Mouse (Mus musculus) CH12.LX (cell line): ENCODE results near the gene Gm15737. TPM values are rescaled to one million over a fixed set of nuclear protein-coding genes. Genes with fewer than 3 reads are reported as not detected.

Experiments used
- DNase-seq: peaks from one replicate; pipeline ENCODE4 v3.0.0-alpha.2; 2013; ENCODE audit errors: extremely low read depth
- H3K27ac ChIP-seq: 2 replicates; pipeline ENCODE4 v1.5.1; 2012; ENCODE audit warnings: low read depth, mild to moderate bottlenecking, control low read depth, moderate library complexity; ENCODE audit not compliant: insufficient read depth
- H3K27me3 ChIP-seq: replicated peaks from 2 replicates; pipeline ENCODE3; 2012; ENCODE audit warnings: inconsistent platforms
- H3K36me3 ChIP-seq, 2 experiments: replicated peaks in 1 of 2; 2 replicates each; pipeline versions ENCODE3 to v1.6.1; 2012; ENCODE audit warnings: inconsistent platforms in 1 of 2, low read length in 1 of 2, mild to moderate bottlenecking in 1 of 2, mixed read lengths in 1 of 2, moderate library complexity in 1 of 2; ENCODE audit not compliant: control insufficient read depth in 1 of 2, insufficient read depth in 1 of 2
- H3K4me1 ChIP-seq, 2 experiments: 2 replicates each; pipeline ENCODE4 v1.6.1; 2012; ENCODE audit warnings: inconsistent platforms in 1 of 2, moderate library complexity in 1 of 2; ENCODE audit not compliant: insufficient read depth in 2 of 2, control insufficient read depth in 1 of 2
- H3K4me2 ChIP-seq: 2 replicates; pipeline ENCODE4 v1.6.1; 2012; ENCODE audit warnings: low read depth, mild to moderate bottlenecking, control low read depth; ENCODE audit not compliant: poor library complexity, insufficient read depth, severe bottlenecking
- H3K4me3 ChIP-seq, 3 experiments: fragments of 150-350 bp in 1 of 3; sonication (generic) in 1 of 3; replicated peaks in 1 of 3; 2 replicates each; pipeline versions ENCODE3 to v1.5.1; 2011 to 2012; ENCODE audit warnings: low read depth in 2 of 3, low read length in 2 of 3, mild to moderate bottlenecking in 2 of 3, moderate library complexity in 2 of 3, control low read depth in 1 of 3, improper control_type of control experiment in 1 of 3, inconsistent platforms in 1 of 3, mixed read lengths in 1 of 3; ENCODE audit not compliant: poor library complexity in 1 of 3
- H3K79me2 ChIP-seq: replicated peaks from 2 replicates; pipeline ENCODE4 v1.6.1; 2012; ENCODE audit warnings: mild to moderate bottlenecking, moderate library complexity; ENCODE audit not compliant: control insufficient read depth, poor library complexity, insufficient read depth, severe bottlenecking; ENCODE audit errors: extremely low read depth
- H3K9ac ChIP-seq: 2 replicates; pipeline ENCODE4 v1.6.1; 2012; ENCODE audit warnings: low read depth, mild to moderate bottlenecking, control low read depth, moderate library complexity; ENCODE audit not compliant: insufficient read depth
- H3K9me3 ChIP-seq: replicated peaks from 2 replicates; pipeline ENCODE3; 2012; ENCODE audit warnings: low read length, inconsistent platforms, mixed read lengths
- E2F4 ChIP-seq: IDR thresholded peaks from 2 replicates; pipeline ENCODE4 v1.6.1; 2011; ENCODE audit warnings: low read depth, low read length, improper control_type of control experiment; ENCODE audit not compliant: insufficient replicate concordance
- EP300 ChIP-seq: IDR thresholded peaks from 2 replicates; pipeline ENCODE4 v1.6.1; 2011; ENCODE audit warnings: low read length, improper control_type of control experiment
- HCFC1 ChIP-seq: IDR thresholded peaks from 2 replicates; pipeline ENCODE4 v1.6.1; 2012; ENCODE audit warnings: low read depth, mild to moderate bottlenecking, inconsistent platforms, low read length, improper control_type of control experiment
- IRF4 ChIP-seq: IDR thresholded peaks from 2 replicates; pipeline ENCODE4 v1.6.1; 2014; ENCODE audit warnings: low read depth, mild to moderate bottlenecking, inconsistent platforms, low read length, improper control_type of control experiment
- KAT2A ChIP-seq: IDR thresholded peaks from 2 replicates; pipeline ENCODE4 v1.6.1; 2012; ENCODE audit warnings: low read length, improper control_type of control experiment, inconsistent platforms; ENCODE audit not compliant: insufficient replicate concordance
- MAZ ChIP-seq: IDR thresholded peaks from 2 replicates; pipeline ENCODE4 v1.6.1; 2012; ENCODE audit warnings: low read depth, mild to moderate bottlenecking, inconsistent platforms, low read length, improper control_type of control experiment, moderate library complexity
- MEF2A ChIP-seq: IDR thresholded peaks from 2 replicates; pipeline ENCODE4 v1.6.1; 2014; ENCODE audit warnings: low read depth, mild to moderate bottlenecking, inconsistent platforms, low read length, improper control_type of control experiment, borderline replicate concordance
- NRF1 ChIP-seq: IDR thresholded peaks from 2 replicates; pipeline ENCODE4 v1.6.1; 2014; ENCODE audit warnings: low read depth, mild to moderate bottlenecking, inconsistent platforms, low read length, improper control_type of control experiment, moderate library complexity
- RAD21 ChIP-seq: IDR thresholded peaks from 2 replicates; pipeline ENCODE4 v1.6.1; 2011; ENCODE audit warnings: low read depth, mild to moderate bottlenecking, low read length, improper control_type of control experiment, moderate library complexity
- TBP ChIP-seq: conservative IDR thresholded peaks from 2 replicates; pipeline ENCODE4 v1.6.1; 2011; ENCODE audit warnings: low read depth, low read length, improper control_type of control experiment
- TCF12 ChIP-seq: IDR thresholded peaks from 2 replicates; pipeline ENCODE4 v1.6.1; 2014; ENCODE audit warnings: low read depth, mild to moderate bottlenecking, inconsistent platforms, low read length, improper control_type of control experiment
- UBTF ChIP-seq: IDR thresholded peaks from 2 replicates; pipeline ENCODE4 v1.6.1; 2012; ENCODE audit warnings: low read depth, mild to moderate bottlenecking, inconsistent platforms, low read length, improper control_type of control experiment, moderate library complexity
- USF1 ChIP-seq: IDR thresholded peaks from 2 replicates; pipeline ENCODE4 v1.6.1; 2014; ENCODE audit warnings: low read depth, mild to moderate bottlenecking, inconsistent platforms, low read length, improper control_type of control experiment
- USF2 ChIP-seq: conservative IDR thresholded peaks from 2 replicates; pipeline ENCODE4 v1.6.1; 2011; ENCODE audit warnings: low read depth, low read length, improper control_type of control experiment
- ZMIZ1 ChIP-seq: IDR thresholded peaks from 2 replicates; pipeline ENCODE4 v1.6.1; 2012; ENCODE audit warnings: low read depth, mild to moderate bottlenecking, inconsistent platforms, low read length, improper control_type of control experiment
- ZNF384 ChIP-seq: IDR thresholded peaks from 2 replicates; pipeline ENCODE4 v1.6.1; 2012; ENCODE audit warnings: low read depth, low read length, improper control_type of control experiment, inconsistent platforms
- dilution Hi-C: fragments of 300-500 bp; cut with MboI; formaldehyde crosslinking; loops from 2 replicates; pipeline ENCODE4 v1.14.3; 2020; ENCODE audit warnings: low sequenced_read_pairs; ENCODE audit not compliant: extremely low pct_unique_long_range_greater_than_20kb, extremely low pct_ligation_motif_present
- in situ Hi-C: fragments of 300-500 bp; cut with MboI; formaldehyde crosslinking; loops from 3 replicates; pipeline ENCODE4 v1.14.3; 2019; ENCODE audit warnings: low sequenced_read_pairs, low pct_ligation_motif_present, low pct_unique_long_range_greater_than_20kb, mixed read lengths
- polyA plus RNA-seq: library from polyadenylated mRNA; unstranded; fragments of >175 nt; gene quantifications from 2 replicates; pipeline ENCODE4 v1.2.1, GENCODE M21; 2012; ENCODE audit warnings: low read depth; ENCODE audit not compliant: insufficient read length
- total RNA-seq, 2 experiments: library from RNA; depleted of rRNA; stranded (reverse); fragments of 300-350 nt in 1 of 2; fragments of >200 nt in 1 of 2; gene quantifications; 2 replicates each; pipeline ENCODE4 v1.2.3; 2012 to 2014

Gene Gm15737
- total RNA-seq (2012; rRNA removed) (not detected in 2 replicates), total RNA-seq (2014; rRNA removed) (not detected in 2 replicates), polyA plus RNA-seq (not detected in 2 replicates)

DNA sequence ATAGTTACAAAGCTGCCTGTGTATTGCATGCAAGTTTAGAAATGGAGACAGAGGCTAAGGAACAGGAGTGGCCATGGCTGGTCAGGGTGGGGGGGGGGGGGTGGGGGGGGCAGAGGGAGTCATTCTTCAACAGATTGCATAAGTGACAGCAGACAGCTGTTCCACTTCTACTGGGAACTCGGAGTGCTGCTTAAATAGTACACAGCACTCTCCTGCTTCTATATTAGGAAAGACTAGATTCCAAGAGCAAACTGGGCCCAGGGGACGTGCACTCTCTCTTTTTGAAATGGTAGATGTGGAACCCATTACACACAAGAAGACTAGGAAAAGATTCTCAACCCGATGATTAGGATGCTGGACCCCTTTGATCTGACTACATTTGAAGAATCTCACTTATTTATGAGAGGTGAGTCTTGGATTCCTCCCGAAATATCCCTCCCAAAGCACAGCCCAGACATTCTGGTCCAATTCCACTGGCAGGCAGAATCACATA is at the start of gene Gm15737:
Gene Gm15737 (plus strand): TSS at position 269 of the 493 bp plus-strand sequence.
- Histone ChIP-seq H3K4me2 (no peak within 1 kb of the TSS), H3K9ac (no peak within 1 kb of the TSS), H3K27me3 (no peaks in the 10 kb centered on the region), H3K4me3 (no peak within 1 kb of the TSS), H3K9me3 (peaks cover 59% of the 10 kb centered on the region), H3K36me3 (no peaks in the 10 kb centered on the region), H3K4me1 (no peaks in the 10 kb centered on the region), H3K79me2 (no peaks in the 10 kb centered on the region), H3K27ac (no peak within 1 kb of the TSS)
- TF ChIP-seq HCFC1, result no peak
- no peak for TF ChIP-seq EP300
- no peak for DNase-seq
- dilution Hi-C loops, result no loop called here
- in situ Hi-C loops, result no loop called here

DNA sequence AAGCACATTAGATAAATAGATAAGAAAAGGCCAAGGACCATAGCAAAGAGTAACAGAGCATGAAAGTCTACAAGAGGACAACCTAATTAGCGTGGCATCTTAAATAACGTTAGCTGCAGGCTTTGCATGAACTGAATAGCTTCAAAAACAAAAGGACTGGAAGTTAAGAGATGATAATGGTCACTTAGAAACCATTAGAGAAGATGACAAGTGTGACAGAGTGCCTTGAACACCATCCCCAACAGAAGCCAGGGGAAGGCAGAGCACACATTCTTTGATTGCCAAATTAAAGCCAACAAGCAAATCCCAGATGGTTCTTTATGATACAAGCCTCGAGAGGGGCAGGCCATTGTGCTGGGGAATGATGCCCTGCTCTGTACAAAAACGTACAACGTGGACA is 47.6 kb upstream of the Gm15737 start:
- Histone ChIP-seq H3K4me2 (no peak overlapping the region), H3K79me2 (no peaks in the 10 kb centered on the region), H3K4me3 (no peak overlapping the region), H3K36me3 (no peaks in the 10 kb centered on the region), H3K27me3 (no peaks in the 10 kb centered on the region), H3K9me3 (peaks cover 57% of the 10 kb centered on the region), H3K9ac (no peak overlapping the region), H3K4me1 (no peaks in the 10 kb centered on the region), H3K27ac (no peak overlapping the region)
- DNase-seq, result no peak
- dilution Hi-C loops (no loop called here), in situ Hi-C loops (no loop called here)
- TF ChIP-seq TBP (no peak), EP300 (no peak), ZMIZ1 (no peak), MEF2A (no peak), UBTF (no peak), IRF4 (no peak), KAT2A (no peak), NRF1 (no peak), MAZ (no peak), TCF12 (no peak), RAD21 (no peak), USF1 (no peak), E2F4 (no peak), ZNF384 (no peak), USF2 (no peak)
